26 mouse cellular contexts compared by ENCODE assay signal in the genomic region with DNA sequence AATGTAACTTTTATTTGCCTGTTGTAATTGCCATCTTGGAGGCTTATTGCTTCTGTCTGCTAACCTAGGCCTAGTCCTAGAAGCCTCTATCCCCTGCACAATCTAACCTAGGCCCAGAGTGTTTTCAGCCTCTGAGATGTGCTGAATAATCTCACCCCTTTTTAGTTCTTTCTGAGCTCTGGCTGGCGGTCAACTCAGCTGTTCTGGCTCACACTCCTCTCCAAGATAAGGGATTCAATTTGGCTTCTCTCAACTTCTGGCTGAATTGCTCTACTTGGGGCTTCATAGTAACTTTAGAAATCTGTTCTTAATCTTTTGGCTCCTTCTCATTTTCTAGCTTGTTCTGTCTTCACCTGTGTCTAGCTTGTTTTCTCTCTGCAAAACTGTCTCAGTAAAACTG. TPM values are rescaled to one million over a fixed set of nuclear protein-coding genes. Genes with fewer than 3 reads are reported as not detected.
A peak's percentile ranks its signal among the peaks of the same experiment; 100 is the strongest.
DNase-seq lines count a peak whose midpoint lies in the region; ATAC-seq and TF ChIP-seq lines count a peak whose summit lies in the region.
"Had no signal": no experiment of that assay in that cellular context is flagged by ENCODE, and none has a peak within 500 bp of the region (broad histone marks: within the 10 kb centered on the region; RNA-seq: fewer than 3 reads in every experiment).

No protein-coding gene starts in this region.

- H3K79me2 ChIP-seq in MEL (ENCODE audit: control insufficient read depth, insufficient read depth, low read length, poor library complexity): peaks cover 16% of the 10 kb centered on the region

- H3K9ac ChIP-seq in heart, embryonic 12.5 days: no peak overlapping the region
- H3K9ac ChIP-seq in heart, embryonic 11.5 days (ENCODE audit: low read depth, low read length): no peak overlapping the region
- no peak overlapping the region for H3K9ac ChIP-seq in MEL (ENCODE audit: control insufficient read depth, low read depth, low read length, poor library complexity, severe bottlenecking)
- H3K9ac ChIP-seq in heart, embryonic 16.5 days (ENCODE audit: low read length): no peak overlapping the region
- H3K9ac ChIP-seq: embryonic facial prominence, embryonic 12.5 days; embryonic facial prominence, embryonic 15.5 days; forebrain, embryonic 12.5 days; forebrain, embryonic 15.5 days; heart, embryonic 13.5 days; hindbrain, embryonic 13.5 days had no signal

- peaks cover 12% of the 10 kb centered on the region; the same call in 1 of the 2 replicates for H3K4me1 ChIP-seq in heart, embryonic 12.5 days (replicated peaks)
- H3K4me1 ChIP-seq in heart, embryonic 11.5 days (ENCODE audit: control insufficient read depth, insufficient read depth, low read length): no peaks in the 10 kb centered on the region
- H3K4me1 ChIP-seq in MEL (ENCODE audit: control insufficient read depth in 1 of 2, insufficient read depth in 2 of 2, low read length in 2 of 2): peaks cover 4% of the 10 kb centered on the region in 2 experiments; a peak in 3 of 4 replicates
- H3K4me1 ChIP-seq in heart, embryonic 16.5 days (ENCODE audit: control insufficient read depth, insufficient read depth, low read length): peaks cover 15% of the 10 kb centered on the region

- no peak for ATAC-seq in heart, embryonic 12.5 days (ENCODE audit: insufficient number of reproducible peaks, low FRiP score)
- no peak for ATAC-seq in heart, embryonic 11.5 days (replicated peaks; ENCODE audit: insufficient number of reproducible peaks, low FRiP score, low TSS enrichment)
- ATAC-seq in heart, embryonic 16.5 days (replicated peaks; ENCODE audit: extremely low read depth, insufficient read depth, low FRiP score): no peak
- ATAC-seq: forebrain, embryonic 15.5 days; hindbrain, embryonic 16.5 days; intestine, postnatal 0 days; Patski had no signal

- TF ChIP-seq RAD21 in MEL (IDR thresholded peaks at IDR 0.05; ENCODE audit: low read depth, low read length): no peak

- peak; percentile 90 for DNase-seq in heart, adult 11 months
- DNase-seq in heart, adult 9 months (ENCODE audit: low spot score in 2 of 2): peak; percentile 21 to 23
- peak; percentile 42 for DNase-seq in MEL (ENCODE audit: low read depth, low spot score)
- DNase-seq in layer of hippocampus, adult 18-20 months (ENCODE audit: low spot score in 2 of 2): no peak
- no peak for DNase-seq in left cerebral cortex, postnatal 25 days (ENCODE audit: low spot score in 2 of 2)
- DNase-seq: adrenal gland, adult 2 months; adrenal gland, postnatal 14 days; cerebellum, adult 11 months; cerebellum, adult 2 months; cerebellum, adult 9-11 months; cerebellum, postnatal 25 days; gastrocnemius, postnatal 25 days; kidney, adult 2 months had no signal

- TF ChIP-seq CTCF in MEL (IDR thresholded peaks at IDR 0.05 in 2 of 3, conservative IDR thresholded peaks at IDR 0.05 in 1 of 3; ENCODE audit: control insufficient read depth in 1 of 3, insufficient read depth in 1 of 3, low read depth in 2 of 3, low read length in 3 of 3, poor library complexity in 1 of 3, severe bottlenecking in 1 of 3): no peak

- H3K27me3 ChIP-seq in heart, embryonic 12.5 days (replicated peaks): no peaks in the 10 kb centered on the region
- no peaks in the 10 kb centered on the region for H3K27me3 ChIP-seq in heart, embryonic 11.5 days (ENCODE audit: control insufficient read depth, insufficient read depth, low read length)
- no peaks in the 10 kb centered on the region for H3K27me3 ChIP-seq in MEL (ENCODE audit: control insufficient read depth in 1 of 2, insufficient read depth in 2 of 2, low read length in 2 of 2)
- no peaks in the 10 kb centered on the region for H3K27me3 ChIP-seq in heart, embryonic 16.5 days (ENCODE audit: control insufficient read depth, insufficient read depth, low read length)
- H3K27me3 ChIP-seq: embryonic facial prominence, embryonic 12.5 days; embryonic facial prominence, embryonic 15.5 days; forebrain, embryonic 12.5 days; forebrain, embryonic 15.5 days; heart, embryonic 13.5 days; hindbrain, embryonic 13.5 days; Patski had no signal

- TF ChIP-seq POLR2A in MEL (IDR thresholded peaks at IDR 0.05; ENCODE audit: control insufficient read depth in 1 of 2, insufficient read depth in 1 of 2, low read depth in 1 of 2, low read length in 2 of 2, poor library complexity in 1 of 2): no peak

- no peaks in the 10 kb centered on the region for H3K36me3 ChIP-seq in heart, embryonic 12.5 days
- H3K36me3 ChIP-seq in heart, embryonic 11.5 days (ENCODE audit: control insufficient read depth, insufficient read depth, low read length): no peaks in the 10 kb centered on the region
- H3K36me3 ChIP-seq in MEL (ENCODE audit: control insufficient read depth in 1 of 2, insufficient read depth in 2 of 2, low read length in 2 of 2): peaks cover 0 to 6% of the 10 kb centered on the region in 2 experiments; a peak in 2 of 4 replicates
- H3K36me3 ChIP-seq in heart, embryonic 16.5 days (ENCODE audit: control insufficient read depth, insufficient read depth): no peaks in the 10 kb centered on the region
- H3K36me3 ChIP-seq: embryonic facial prominence, embryonic 12.5 days; embryonic facial prominence, embryonic 15.5 days; forebrain, embryonic 12.5 days; forebrain, embryonic 15.5 days; heart, embryonic 13.5 days; hindbrain, embryonic 10.5 days; hindbrain, embryonic 13.5 days had no signal

- no peaks in the 10 kb centered on the region for H3K9me3 ChIP-seq in heart, embryonic 12.5 days (replicated peaks)
- H3K9me3 ChIP-seq in heart, embryonic 11.5 days (replicated peaks; ENCODE audit: control insufficient read depth, low read length): no peaks in the 10 kb centered on the region
- no peaks in the 10 kb centered on the region for H3K9me3 ChIP-seq in MEL (replicated peaks; ENCODE audit: insufficient read depth, low read length)
- no peaks in the 10 kb centered on the region for H3K9me3 ChIP-seq in heart, embryonic 16.5 days (replicated peaks; ENCODE audit: control insufficient read depth, low read length)
- H3K9me3 ChIP-seq: embryonic facial prominence, embryonic 12.5 days; embryonic facial prominence, embryonic 15.5 days; forebrain, embryonic 12.5 days; forebrain, embryonic 15.5 days; heart, embryonic 13.5 days; hindbrain, embryonic 13.5 days had no signal

- WGBS in heart, embryonic 12.5 days: 42% methylated on average over 1 of the region's 1 CpGs
- 48% methylated on average over 1 of the region's 1 CpGs for WGBS in heart, embryonic 11.5 days (ENCODE audit: insufficient replicate concordance)
- 26% methylated on average over 1 of the region's 1 CpGs for WGBS in heart, embryonic 16.5 days

- no peak overlapping the region for H3K4me2 ChIP-seq in heart, embryonic 12.5 days
- no peak overlapping the region for H3K4me2 ChIP-seq in heart, embryonic 11.5 days
- H3K4me2 ChIP-seq in heart, embryonic 16.5 days (ENCODE audit: low read depth, low read length): no peak overlapping the region
- H3K4me2 ChIP-seq: embryonic facial prominence, embryonic 12.5 days; embryonic facial prominence, embryonic 15.5 days; forebrain, embryonic 12.5 days; forebrain, embryonic 15.5 days; heart, embryonic 13.5 days; hindbrain, embryonic 13.5 days had no signal

- intact Hi-C loops in left cerebral cortex, postnatal 25 days (cut with DNase I): no loop called here

- peak in 1 of 2 experiments; percentile 15; a peak in 1 of 4 replicates for TF ChIP-seq EP300 in MEL (IDR thresholded peaks at IDR 0.05; ENCODE audit: low read depth in 1 of 2, low read length in 2 of 2)

- no peak overlapping the region for H3K4me3 ChIP-seq in heart, embryonic 12.5 days
- H3K4me3 ChIP-seq in heart, embryonic 11.5 days (ENCODE audit: low read depth, low read length): no peak overlapping the region
- H3K4me3 ChIP-seq in MEL (ENCODE audit: control insufficient read depth in 1 of 2, insufficient read depth in 1 of 2, low read depth in 2 of 2, low read length in 2 of 2): no peak overlapping the region
- H3K4me3 ChIP-seq in heart, embryonic 16.5 days (ENCODE audit: low read length): no peak overlapping the region
- H3K4me3 ChIP-seq: embryonic facial prominence, embryonic 12.5 days; embryonic facial prominence, embryonic 15.5 days; forebrain, embryonic 12.5 days; forebrain, embryonic 15.5 days; heart, embryonic 13.5 days; hindbrain, embryonic 10.5 days; hindbrain, embryonic 13.5 days had no signal

- H3K27ac ChIP-seq in heart, embryonic 12.5 days (ENCODE audit: poor library complexity, severe bottlenecking): no peak overlapping the region
- no peak overlapping the region for H3K27ac ChIP-seq in heart, embryonic 11.5 days (ENCODE audit: low read depth, low read length)
- H3K27ac ChIP-seq in MEL (ENCODE audit: control insufficient read depth, low read depth, low read length): no peak overlapping the region
- H3K27ac ChIP-seq in heart, embryonic 16.5 days (ENCODE audit: low read length): peak overlapping the region; percentile 45
- H3K27ac ChIP-seq: embryonic facial prominence, embryonic 12.5 days; embryonic facial prominence, embryonic 15.5 days; forebrain, embryonic 12.5 days; forebrain, embryonic 15.5 days; heart, embryonic 13.5 days; hindbrain, embryonic 10.5 days; hindbrain, embryonic 13.5 days had no signal

TF ChIP-seq in MEL, 35 proteins besides CTCF, POLR2A, EP300 and RAD21 (continues in another document):
- peak; percentile 49; the same call in 1 of the 2 replicates for TF ChIP-seq GATA1 (IDR thresholded peaks at IDR 0.05; ENCODE audit: low read depth, low read length)
- TF ChIP-seq RCOR1 (IDR thresholded peaks at IDR 0.05; ENCODE audit: low read depth, low read length): peak; percentile 23; the same call in 1 of the 2 replicates
- peak; percentile 90 for TF ChIP-seq ETS1 (IDR thresholded peaks at IDR 0.05; ENCODE audit: low read depth, low read length)

RNA-seq across cellular contexts. Expression of a gene that starts 3.9 kb away (rescaled TPM):
- 49.1 and 51.3 TPM in 2 replicates for polyA plus RNA-seq in heart, embryonic 12.5 days (2016; fragmentation: Nextera tagmentation; extraction: Ambion mirVana)
- polyA plus RNA-seq in heart, embryonic 11.5 days (2014; fragmentation: Nextera tagmentation; extraction: Ambion mirVana): 36.2 and 39.1 TPM in 2 replicates
- 60.1 and 61.2 TPM in 2 replicates for total RNA-seq in MEL (2012; rRNA removed)
- 100 to 1,000 TPM in 1 of 2 experiments, 10 to 100 TPM in 1; 48.5 to 701 TPM for polyA plus RNA-seq in MEL (2012; ENCODE audit: insufficient read depth in 1 of 2, insufficient read length in 2 of 2, low read depth in 1 of 2, low replicate concordance in 2 of 2, missing spikeins in 1 of 2)
- 25.3 and 25.8 TPM in 2 replicates for polyA plus RNA-seq in heart, embryonic 16.5 days (2015; fragmentation: Nextera tagmentation; extraction: Ambion mirVana)
- 10 to 100 TPM; 39.7 to 42.1 TPM for total RNA-seq in layer of hippocampus, adult 18-20 months (2021)
- 10 to 100 TPM; 39.1 to 43.4 TPM for total RNA-seq in left cerebral cortex, postnatal 25 days (2021)

RNA-seq across cellular contexts. Expression of a gene that starts 58.5 kb away (rescaled TPM):
- 2.0 and 2.3 TPM in 2 replicates for polyA plus RNA-seq in heart, embryonic 12.5 days (2016; fragmentation: Nextera tagmentation; extraction: Ambion mirVana)
- polyA plus RNA-seq in heart, embryonic 11.5 days (2014; fragmentation: Nextera tagmentation; extraction: Ambion mirVana): 2.0 and 3.1 TPM in 2 replicates
- 8.5 and 8.7 TPM in 2 replicates for total RNA-seq in MEL (2012; rRNA removed)
- 10 to 100 TPM in 1 of 2 experiments, not detected in 1; 15.3 TPM for polyA plus RNA-seq in MEL (2012; ENCODE audit: insufficient read depth in 1 of 2, insufficient read length in 2 of 2, low read depth in 1 of 2, low replicate concordance in 2 of 2, missing spikeins in 1 of 2)
- 4.3 and 5.5 TPM in 2 replicates for polyA plus RNA-seq in heart, embryonic 16.5 days (2015; fragmentation: Nextera tagmentation; extraction: Ambion mirVana)
- 10 to 100 TPM; 27.0 to 30.6 TPM for total RNA-seq in layer of hippocampus, adult 18-20 months (2021)
- total RNA-seq in left cerebral cortex, postnatal 25 days (2021): 10 to 100 TPM; 21.9 to 25.5 TPM

Comparison
In these comparisons a context has a peak if more than half of its experiments do, and no peak if none do; other contexts are left out.
1. DNase-seq: peak in heart, adult 11 months (single experiment), heart, adult 9 months (2 of 2) and MEL (single experiment); none in layer of hippocampus, adult 18-20 months (0 of 2) and left cerebral cortex, postnatal 25 days (0 of 2).